Mouse (Mus musculus) ES-Bruce4 (cell line): ENCODE measurements around the gene Satb2. TPM values are rescaled to one million over a fixed set of nuclear protein-coding genes. Genes with fewer than 3 reads are reported as not detected.

ENCODE experiments used
- H3K27ac ChIP-seq: 2 replicates; pipeline ENCODE4 v1.5.1; 2012; ENCODE audit warnings: low read length, inconsistent platforms; ENCODE audit not compliant: insufficient read depth
- H3K27me3 ChIP-seq: 2 replicates; pipeline ENCODE4 v1.6.1; 2012; ENCODE audit warnings: mild to moderate bottlenecking, low read length, inconsistent platforms; ENCODE audit not compliant: control insufficient read depth, poor library complexity, insufficient read depth, severe bottlenecking
- H3K36me3 ChIP-seq: 2 replicates; pipeline ENCODE4 v1.6.1; 2012; ENCODE audit warnings: inconsistent platforms, mild to moderate bottlenecking, low read length, moderate library complexity; ENCODE audit not compliant: control insufficient read depth, poor library complexity, insufficient read depth, severe bottlenecking
- H3K4me1 ChIP-seq: one replicate; pipeline ENCODE4 v1.8.1; 2011; ENCODE audit warnings: low read length; ENCODE audit not compliant: control insufficient read depth, insufficient read depth
- H3K4me3 ChIP-seq: 2 replicates; pipeline ENCODE4 v1.5.1; 2011; ENCODE audit warnings: low read depth, mild to moderate bottlenecking, low read length
- H3K9ac ChIP-seq: 2 replicates; pipeline ENCODE4 v1.6.1; 2012; ENCODE audit warnings: low read depth, mild to moderate bottlenecking, inconsistent platforms; ENCODE audit not compliant: poor library complexity, severe bottlenecking
- H3K9me3 ChIP-seq: replicated peaks from 2 replicates; pipeline ENCODE4 v1.6.1; 2012; ENCODE audit warnings: mild to moderate bottlenecking, low read length, inconsistent platforms; ENCODE audit not compliant: control insufficient read depth, poor library complexity, insufficient read depth, severe bottlenecking
- CTCF ChIP-seq: IDR thresholded peaks from one replicate; pipeline ENCODE4 v1.8.1; 2011; ENCODE audit warnings: low read depth, low read length
- EP300 ChIP-seq: IDR thresholded peaks from 2 replicates; pipeline ENCODE4 v1.6.1; 2011; ENCODE audit warnings: low read depth, low read length; ENCODE audit not compliant: insufficient read depth
- POLR2A ChIP-seq: IDR thresholded peaks from one replicate; pipeline ENCODE4 v1.8.1; 2011; ENCODE audit warnings: low read length; ENCODE audit not compliant: insufficient read depth
- polyA plus RNA-seq: library from polyadenylated mRNA; stranded (reverse); fragments of >200 nt; gene quantifications from 2 replicates; pipeline ENCODE4 v1.2.4, GENCODE M21; 2011; ENCODE audit warnings: low read depth; ENCODE audit not compliant: missing spikeins, insufficient read depth, insufficient read length

The Satb2 gene
- polyA plus RNA-seq, 1 experiment, result 5.2 TPM

- no peak for TF ChIP-seq EP300
- no peak for TF ChIP-seq CTCF
- TF ChIP-seq POLR2A, result no peak
- Histone ChIP-seq H3K36me3 (no peaks in the 10 kb centered on the region), H3K9ac (no peak overlapping the region), H3K4me3 (no peak overlapping the region), H3K9me3 (no peaks in the 10 kb centered on the region), H3K27ac (no peak overlapping the region), H3K27me3 (no peaks in the 10 kb centered on the region), H3K4me1 (no peaks in the 10 kb centered on the region)
Measured at GRCm38 (mm10) chr1:56850446-56850845, 128.0 kb downstream of the Satb2 start.

GRCm38 (mm10) chr1:56846358-56846757, 132.1 kb downstream of the Satb2 start:
- H3K36me3 ChIP-seq, result no peaks in the 10 kb centered on the region
- TF ChIP-seq EP300, result no peak
- TF ChIP-seq POLR2A, result no peak
- no peak for TF ChIP-seq CTCF
- H3K4me3 ChIP-seq, result no peak overlapping the region
- no peak overlapping the region for H3K27ac ChIP-seq
- H3K27me3 ChIP-seq, result no peaks in the 10 kb centered on the region
- H3K4me1 ChIP-seq, result peaks cover 2% of the 10 kb centered on the region
- no peaks in the 10 kb centered on the region for H3K9me3 ChIP-seq
- H3K9ac ChIP-seq, result no peak overlapping the region

GRCm38 (mm10) chr1:56845523-56846118, 132.8 kb downstream of the Satb2 start:
- Histone ChIP-seq H3K9ac (no peak overlapping the region), H3K36me3 (no peaks in the 10 kb centered on the region), H3K27ac (no peak overlapping the region), H3K27me3 (no peaks in the 10 kb centered on the region), H3K4me1 (peaks cover 2% of the 10 kb centered on the region), H3K9me3 (no peaks in the 10 kb centered on the region), H3K4me3 (no peak overlapping the region)
- TF ChIP-seq CTCF (no peak), POLR2A (no peak), EP300 (no peak)

- TF ChIP-seq POLR2A (no peak), EP300 (no peak), CTCF (no peak)
- Histone ChIP-seq H3K9me3 (no peaks in the 10 kb centered on the region), H3K36me3 (no peaks in the 10 kb centered on the region), H3K9ac (no peak overlapping the region), H3K4me3 (no peak overlapping the region), H3K27me3 (no peaks in the 10 kb centered on the region), H3K27ac (no peak overlapping the region), H3K4me1 (peaks cover 2% of the 10 kb centered on the region)
Measured at GRCm38 (mm10) chr1:56844551-56845330, 133.7 kb downstream of the Satb2 start.

GRCm38 (mm10) chr1:56838901-56839300, 139.5 kb downstream of the Satb2 start:
- no peak overlapping the region for H3K4me3 ChIP-seq
- H3K27ac ChIP-seq, result no peak overlapping the region
- no peak overlapping the region for H3K9ac ChIP-seq
- H3K9me3 ChIP-seq, result no peaks in the 10 kb centered on the region
- H3K4me1 ChIP-seq, result peaks cover 2% of the 10 kb centered on the region
- TF ChIP-seq POLR2A (no peak), EP300 (no peak), CTCF (no peak)
- H3K36me3 ChIP-seq, result no peaks in the 10 kb centered on the region
- no peaks in the 10 kb centered on the region for H3K27me3 ChIP-seq
